Mouse (Mus musculus) ES-Bruce4 (cell line): ENCODE results near the gene Sh3bp5.

ENCODE experiments used
- EP300 ChIP-seq: IDR thresholded peaks from 2 replicates; pipeline ENCODE4 v1.6.1; 2011; ENCODE audit warnings: low read depth, low read length; ENCODE audit not compliant: insufficient read depth
- POLR2A ChIP-seq: IDR thresholded peaks from one replicate; pipeline ENCODE4 v1.8.1; 2011; ENCODE audit warnings: low read length; ENCODE audit not compliant: insufficient read depth

GRCm38 (mm10) chr14:31376331-31376730, 59.5 kb downstream of the Sh3bp5 start:
- TF ChIP-seq EP300, result no peak
- no peak for TF ChIP-seq POLR2A
